Mouse (Mus musculus) cerebellum, adult 8-10 months (tissue): ENCODE data around the gene Ttc16.

ENCODE experiments used
- DNase-seq: peaks from one replicate; pipeline ENCODE4 v3.0.0; 2022

Gene Ttc16

GRCm38 (mm10) chr2:32741273-32742172 lies 33.9 kb downstream of the Ttc16 start:
- DNase-seq = peak; percentile 73

GRCm38 (mm10) chr2:32740916-32741272 lies 34.5 kb downstream of the Ttc16 start, which contains the start of gene 6330409D20Rik:
6330409D20Rik (minus strand) TSS chr2:32741016.
- DNase-seq = no peak

- DNase-seq = no peak
Measured at GRCm38 (mm10) chr2:32739311-32739710, 36.1 kb downstream of the Ttc16 start.

GRCm38 (mm10) chr2:32737008-32737407 lies 38.4 kb downstream of the Ttc16 start:
- no peak for DNase-seq

GRCm38 (mm10) chr2:32736306-32736829 lies 39.1 kb downstream of the Ttc16 start:
- DNase-seq = no peak

- no peak for DNase-seq
Measured at GRCm38 (mm10) chr2:32734933-32735332, 40.5 kb downstream of the Ttc16 start.

- DNase-seq = no peak
Measured at GRCm38 (mm10) chr2:32734480-32734879, 41.0 kb downstream of the Ttc16 start.

- DNase-seq = no peak
Measured at GRCm38 (mm10) chr2:32732695-32733094, 42.7 kb downstream of the Ttc16 start.

GRCm38 (mm10) chr2:32731911-32732310 lies 43.5 kb downstream of the Ttc16 start:
- DNase-seq = no peak

- no peak for DNase-seq
Measured at GRCm38 (mm10) chr2:32730854-32731253, 44.6 kb downstream of the Ttc16 start.

- no peak for DNase-seq
Measured at GRCm38 (mm10) chr2:32729547-32729946, 45.9 kb downstream of the Ttc16 start.

- DNase-seq = no peak
Measured at GRCm38 (mm10) chr2:32728463-32728862, 47.0 kb downstream of the Ttc16 start.

GRCm38 (mm10) chr2:32727435-32727834 lies 48.0 kb downstream of the Ttc16 start:
- peak; percentile 78 for DNase-seq

- no peak for DNase-seq
Measured at GRCm38 (mm10) chr2:32724832-32725790, 50.3 kb downstream of the Ttc16 start.

GRCm38 (mm10) chr2:32724149-32724548 lies 51.3 kb downstream of the Ttc16 start:
- DNase-seq = no peak

GRCm38 (mm10) chr2:32722581-32722980 lies 52.9 kb downstream of the Ttc16 start:
- DNase-seq = no peak

GRCm38 (mm10) chr2:32722046-32722445 lies 53.4 kb downstream of the Ttc16 start:
- DNase-seq = no peak

GRCm38 (mm10) chr2:32720681-32721229 lies 54.7 kb downstream of the Ttc16 start, which contains the start of gene Sh2d3c:
Sh2d3c (plus strand) TSS chr2:32721055.
- no peak for DNase-seq

- no peak for DNase-seq
Measured at GRCm38 (mm10) chr2:32720053-32720452, 55.4 kb downstream of the Ttc16 start.

GRCm38 (mm10) chr2:32718761-32719160 lies 56.7 kb downstream of the Ttc16 start:
- DNase-seq = no peak

- no peak for DNase-seq
Measured at GRCm38 (mm10) chr2:32714987-32715425, 60.4 kb downstream of the Ttc16 start.

GRCm38 (mm10) chr2:32714117-32714986 lies 61.1 kb downstream of the Ttc16 start:
- peak; percentile 39 for DNase-seq
